Mouse (Mus musculus): ENCODE measurements around the gene Htra3.

Gene Htra3

GRCm38 (mm10) chr5:35616943-35617342 is 62.6 kb downstream of the Htra3 start:
- no peak for DNase-seq (ENCODE audit: extremely low spot score, low spot score)

- no peak for DNase-seq (ENCODE audit: extremely low spot score, low spot score)
Measured at GRCm38 (mm10) chr5:35612722-35613121, 66.9 kb downstream of the Htra3 start.

GRCm38 (mm10) chr5:35611900-35612299 is 67.7 kb downstream of the Htra3 start:
- no peak for DNase-seq (ENCODE audit: extremely low spot score, low spot score)

GRCm38 (mm10) chr5:35611170-35611569 is 68.4 kb downstream of the Htra3 start:
- no peak for DNase-seq (ENCODE audit: extremely low spot score, low spot score)

GRCm38 (mm10) chr5:35610381-35610780 is 69.2 kb downstream of the Htra3 start:
- DNase-seq (ENCODE audit: extremely low spot score, low spot score): no peak

GRCm38 (mm10) chr5:35609971-35610370 is 69.6 kb downstream of the Htra3 start:
- no peak for DNase-seq (ENCODE audit: extremely low spot score, low spot score)

GRCm38 (mm10) chr5:35609381-35609780 is 70.2 kb downstream of the Htra3 start:
- peak; percentile 73 for DNase-seq (ENCODE audit: extremely low spot score, low spot score)

- no peak for DNase-seq (ENCODE audit: extremely low spot score, low spot score)
Measured at GRCm38 (mm10) chr5:35608559-35608958, 71.0 kb downstream of the Htra3 start.

GRCm38 (mm10) chr5:35607784-35608183 is 71.8 kb downstream of the Htra3 start:
- DNase-seq (ENCODE audit: extremely low spot score, low spot score): no peak

GRCm38 (mm10) chr5:35606800-35607199 is 72.8 kb downstream of the Htra3 start:
- no peak for DNase-seq (ENCODE audit: extremely low spot score, low spot score)

- no peak for DNase-seq (ENCODE audit: extremely low spot score, low spot score)
Measured at GRCm38 (mm10) chr5:35605355-35605754, 74.2 kb downstream of the Htra3 start.

Data from neural tube, embryonic 10.5 days (tissue).